Mouse (Mus musculus) CH12.LX (cell line): Measurements from ENCODE around the gene Tmem199. TPM values are rescaled to one million over a fixed set of nuclear protein-coding genes. Genes with fewer than 3 reads are reported as not detected.
A peak's percentile ranks its signal among the peaks of the same experiment; 100 is the strongest.

Experiments used
- DNase-seq: peaks from one replicate; pipeline ENCODE4 v3.0.0-alpha.2; 2013; ENCODE audit errors: extremely low read depth
- H3K27ac ChIP-seq: 2 replicates; pipeline ENCODE4 v1.5.1; 2012; ENCODE audit warnings: low read depth, mild to moderate bottlenecking, control low read depth, moderate library complexity; ENCODE audit not compliant: insufficient read depth
- H3K27me3 ChIP-seq: replicated peaks from 2 replicates; pipeline ENCODE3; 2012; ENCODE audit warnings: inconsistent platforms
- H3K36me3 ChIP-seq, 2 experiments: replicated peaks in 1 of 2; 2 replicates each; pipeline versions ENCODE3 to v1.6.1; 2012; ENCODE audit warnings: inconsistent platforms in 1 of 2, low read length in 1 of 2, mild to moderate bottlenecking in 1 of 2, mixed read lengths in 1 of 2, moderate library complexity in 1 of 2; ENCODE audit not compliant: control insufficient read depth in 1 of 2, insufficient read depth in 1 of 2
- H3K4me1 ChIP-seq, 2 experiments: 2 replicates each; pipeline ENCODE4 v1.6.1; 2012; ENCODE audit warnings: inconsistent platforms in 1 of 2, moderate library complexity in 1 of 2; ENCODE audit not compliant: insufficient read depth in 2 of 2, control insufficient read depth in 1 of 2
- H3K4me2 ChIP-seq: 2 replicates; pipeline ENCODE4 v1.6.1; 2012; ENCODE audit warnings: low read depth, mild to moderate bottlenecking, control low read depth; ENCODE audit not compliant: poor library complexity, insufficient read depth, severe bottlenecking
- H3K4me3 ChIP-seq, 3 experiments: fragments of 150-350 bp in 1 of 3; sonication (generic) in 1 of 3; replicated peaks in 1 of 3; 2 replicates each; pipeline versions ENCODE3 to v1.5.1; 2011 to 2012; ENCODE audit warnings: low read depth in 2 of 3, low read length in 2 of 3, mild to moderate bottlenecking in 2 of 3, moderate library complexity in 2 of 3, control low read depth in 1 of 3, improper control_type of control experiment in 1 of 3, inconsistent platforms in 1 of 3, mixed read lengths in 1 of 3; ENCODE audit not compliant: poor library complexity in 1 of 3
- H3K79me2 ChIP-seq: replicated peaks from 2 replicates; pipeline ENCODE4 v1.6.1; 2012; ENCODE audit warnings: mild to moderate bottlenecking, moderate library complexity; ENCODE audit not compliant: control insufficient read depth, poor library complexity, insufficient read depth, severe bottlenecking; ENCODE audit errors: extremely low read depth
- H3K9ac ChIP-seq: 2 replicates; pipeline ENCODE4 v1.6.1; 2012; ENCODE audit warnings: low read depth, mild to moderate bottlenecking, control low read depth, moderate library complexity; ENCODE audit not compliant: insufficient read depth
- H3K9me3 ChIP-seq: replicated peaks from 2 replicates; pipeline ENCODE3; 2012; ENCODE audit warnings: low read length, inconsistent platforms, mixed read lengths
- CHD2 ChIP-seq: IDR thresholded peaks from 2 replicates; pipeline ENCODE4 v1.6.1; 2011; ENCODE audit warnings: low read length, improper control_type of control experiment
- CTCF ChIP-seq, 2 experiments: IDR thresholded peaks in 1 of 2; conservative IDR thresholded peaks in 1 of 2; 2 replicates each; pipeline ENCODE4 v1.5.1; 2011 to 2012; ENCODE audit warnings: low read depth in 2 of 2, low read length in 2 of 2, improper control_type of control experiment in 1 of 2, inconsistent platforms in 1 of 2, mild to moderate bottlenecking in 1 of 2, moderate library complexity in 1 of 2
- ELF1 ChIP-seq: IDR thresholded peaks from 2 replicates; pipeline ENCODE4 v1.6.1; 2014; ENCODE audit warnings: low read depth, mild to moderate bottlenecking, inconsistent platforms, low read length, improper control_type of control experiment
- EP300 ChIP-seq: IDR thresholded peaks from 2 replicates; pipeline ENCODE4 v1.6.1; 2011; ENCODE audit warnings: low read length, improper control_type of control experiment
- ETS1 ChIP-seq: conservative IDR thresholded peaks from 2 replicates; pipeline ENCODE4 v1.6.1; 2012; ENCODE audit warnings: low read depth, mild to moderate bottlenecking, inconsistent platforms, low read length, improper control_type of control experiment, moderate library complexity
- GABPA ChIP-seq: IDR thresholded peaks from 2 replicates; pipeline ENCODE4 v1.6.1; 2012; ENCODE audit warnings: low read depth, low read length, improper control_type of control experiment, inconsistent platforms; ENCODE audit not compliant: insufficient replicate concordance
- IRF4 ChIP-seq: IDR thresholded peaks from 2 replicates; pipeline ENCODE4 v1.6.1; 2014; ENCODE audit warnings: low read depth, mild to moderate bottlenecking, inconsistent platforms, low read length, improper control_type of control experiment
- KAT2A ChIP-seq: IDR thresholded peaks from 2 replicates; pipeline ENCODE4 v1.6.1; 2012; ENCODE audit warnings: low read length, improper control_type of control experiment, inconsistent platforms; ENCODE audit not compliant: insufficient replicate concordance
- MAX ChIP-seq: IDR thresholded peaks from 2 replicates; pipeline ENCODE4 v1.6.1; 2011; ENCODE audit warnings: low read length, improper control_type of control experiment
- MYC ChIP-seq: IDR thresholded peaks from 2 replicates; pipeline ENCODE4 v1.6.1; 2011; ENCODE audit warnings: low read depth, mild to moderate bottlenecking, improper control_type of control experiment, low read length
- PAX5 ChIP-seq: IDR thresholded peaks from 2 replicates; pipeline ENCODE4 v1.6.1; 2012; ENCODE audit warnings: low read length, inconsistent platforms, mixed read lengths
- POLR2AphosphoS2 ChIP-seq: IDR thresholded peaks from 2 replicates; pipeline ENCODE4 v1.6.1; 2011; ENCODE audit warnings: low read depth, low read length, improper control_type of control experiment
- RAD21 ChIP-seq: IDR thresholded peaks from 2 replicates; pipeline ENCODE4 v1.6.1; 2011; ENCODE audit warnings: low read depth, mild to moderate bottlenecking, low read length, improper control_type of control experiment, moderate library complexity
- RCOR1 ChIP-seq: conservative IDR thresholded peaks from 2 replicates; pipeline ENCODE4 v1.6.1; 2012; ENCODE audit warnings: low read depth, mild to moderate bottlenecking, inconsistent platforms, low read length, improper control_type of control experiment
- SIN3A ChIP-seq: IDR thresholded peaks from 2 replicates; pipeline ENCODE4 v1.6.1; 2012; ENCODE audit warnings: low read length, improper control_type of control experiment, inconsistent platforms
- TBP ChIP-seq: conservative IDR thresholded peaks from 2 replicates; pipeline ENCODE4 v1.6.1; 2011; ENCODE audit warnings: low read depth, low read length, improper control_type of control experiment
- TCF12 ChIP-seq: IDR thresholded peaks from 2 replicates; pipeline ENCODE4 v1.6.1; 2014; ENCODE audit warnings: low read depth, mild to moderate bottlenecking, inconsistent platforms, low read length, improper control_type of control experiment
- USF2 ChIP-seq: conservative IDR thresholded peaks from 2 replicates; pipeline ENCODE4 v1.6.1; 2011; ENCODE audit warnings: low read depth, low read length, improper control_type of control experiment
- ZKSCAN1 ChIP-seq: IDR thresholded peaks from 2 replicates; pipeline ENCODE4 v1.6.1; 2012; ENCODE audit warnings: low read depth, inconsistent platforms, low read length, improper control_type of control experiment, borderline replicate concordance
- dilution Hi-C: fragments of 300-500 bp; cut with MboI; formaldehyde crosslinking; loops from 2 replicates; pipeline ENCODE4 v1.14.3; 2020; ENCODE audit warnings: low sequenced_read_pairs; ENCODE audit not compliant: extremely low pct_unique_long_range_greater_than_20kb, extremely low pct_ligation_motif_present
- in situ Hi-C: fragments of 300-500 bp; cut with MboI; formaldehyde crosslinking; loops from 3 replicates; pipeline ENCODE4 v1.14.3; 2019; ENCODE audit warnings: low sequenced_read_pairs, low pct_ligation_motif_present, low pct_unique_long_range_greater_than_20kb, mixed read lengths
- polyA plus RNA-seq: library from polyadenylated mRNA; unstranded; fragments of >175 nt; gene quantifications from 2 replicates; pipeline ENCODE4 v1.2.1, GENCODE M21; 2012; ENCODE audit warnings: low read depth; ENCODE audit not compliant: insufficient read length
- total RNA-seq, 2 experiments: library from RNA; depleted of rRNA; stranded (reverse); fragments of 300-350 nt in 1 of 2; fragments of >200 nt in 1 of 2; gene quantifications; 2 replicates each; pipeline ENCODE4 v1.2.3; 2012 to 2014

Tmem199 gene
- total and polyA plus RNA-seq, 3 experiments, result 67.3 to 109 (median 80.4) TPM

DNA sequence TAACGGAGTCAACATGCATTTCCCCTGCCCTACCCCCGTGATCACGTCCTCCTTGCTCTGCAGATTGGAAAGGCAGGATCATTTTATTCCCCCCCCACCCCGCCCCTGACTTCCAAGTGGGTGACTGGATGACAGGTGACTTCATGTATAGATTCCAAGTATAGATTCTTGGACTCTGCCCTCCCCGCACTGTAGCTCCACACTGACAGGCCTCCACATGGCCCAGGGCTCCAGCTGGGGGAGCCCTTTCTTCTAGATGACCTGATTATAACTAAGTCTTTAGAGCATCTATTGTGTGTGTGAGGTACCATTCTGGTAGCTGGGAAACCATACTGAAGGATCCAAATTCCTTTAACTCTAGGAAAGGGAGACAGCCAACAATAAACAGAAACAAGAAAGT, 49.3 kb downstream of the Tmem199 start:
- dilution Hi-C loops, result no loop called here
- no peak overlapping the region for H3K4me2 ChIP-seq
- peaks cover 9 to 14% of the 10 kb centered on the region in 2 experiments for H3K4me1 ChIP-seq
- H3K9me3 ChIP-seq, result peaks cover 8% of the 10 kb centered on the region
- H3K4me3 ChIP-seq, result no peak overlapping the region
- TF ChIP-seq ETS1, result no peak
- no peak for TF ChIP-seq PAX5
- no peak for TF ChIP-seq TCF12
- no peak for TF ChIP-seq GABPA
- TF ChIP-seq SIN3A, result no peak
- no peak for TF ChIP-seq MYC
- TF ChIP-seq CTCF (conservative IDR thresholded peaks at IDR 0.05 in 1 of 2, IDR thresholded peaks at IDR 0.05 in 1 of 2; ENCODE audit: low read depth in 2 of 2, low read length in 2 of 2), result no peak
- TF ChIP-seq ELF1, result no peak
- TF ChIP-seq CHD2, result no peak
- no peak for TF ChIP-seq USF2
- no peak for TF ChIP-seq IRF4
- no peak for TF ChIP-seq KAT2A
- no peak for TF ChIP-seq MAX
- no peak for TF ChIP-seq TBP
- no peak for TF ChIP-seq RCOR1
- no peak for TF ChIP-seq EP300
- no peak for TF ChIP-seq POLR2AphosphoS2
- TF ChIP-seq ZKSCAN1, result no peak
- peaks cover 8% of the 10 kb centered on the region for H3K27me3 ChIP-seq
- H3K27ac ChIP-seq, result no peak overlapping the region
- no peak for DNase-seq
- in situ Hi-C loops, result loop anchor here (5.0 kb wide), 1 partner anchor 35 kb away; the partner anchor contains the start of genes Sarm1 and Vtn
- no peaks in the 10 kb centered on the region for H3K36me3 ChIP-seq
- H3K79me2 ChIP-seq, result no peaks in the 10 kb centered on the region
- H3K9ac ChIP-seq, result no peak overlapping the region

DNA sequence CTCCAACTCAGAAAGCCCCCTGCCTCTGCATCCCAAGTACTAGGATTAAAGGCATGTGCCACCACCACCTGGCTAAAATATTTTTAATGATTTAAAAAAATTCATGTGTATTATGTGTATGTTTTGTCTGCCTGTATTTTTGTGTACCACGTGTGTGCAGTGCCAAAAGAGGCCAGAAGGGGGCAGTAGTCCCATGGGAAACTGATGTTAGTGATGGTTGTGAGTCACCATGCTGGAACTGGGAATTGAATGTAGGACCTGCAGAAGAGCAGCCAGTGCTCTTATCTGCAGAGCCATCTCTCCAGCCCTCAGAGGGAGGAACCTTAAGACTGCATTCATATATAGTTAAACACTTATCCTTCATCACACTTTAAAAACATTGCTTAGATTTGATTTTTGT, 50.1 kb downstream of the Tmem199 start:
- no peaks in the 10 kb centered on the region for H3K79me2 ChIP-seq
- no peak overlapping the region for H3K4me3 ChIP-seq
- peaks cover 8% of the 10 kb centered on the region for H3K9me3 ChIP-seq
- in situ Hi-C loops, result loop anchor here (5.0 kb wide), 1 partner anchor 35 kb away; the partner anchor contains the start of genes Sarm1 and Vtn
- H3K4me2 ChIP-seq, result no peak overlapping the region
- dilution Hi-C loops, result no loop called here
- DNase-seq, result peak; percentile 44
- H3K36me3 ChIP-seq, result no peaks in the 10 kb centered on the region
- H3K9ac ChIP-seq, result no peak overlapping the region
- TF ChIP-seq CTCF (conservative IDR thresholded peaks at IDR 0.05 in 1 of 2, IDR thresholded peaks at IDR 0.05 in 1 of 2; ENCODE audit: low read depth in 2 of 2, low read length in 2 of 2) (peak; percentile 56 to 69), IRF4 (no peak), RAD21 (peak; percentile 10)
- peaks cover 9 to 14% of the 10 kb centered on the region in 2 experiments for H3K4me1 ChIP-seq
- H3K27ac ChIP-seq, result no peak overlapping the region
- H3K27me3 ChIP-seq, result peaks cover 13% of the 10 kb centered on the region
